Mouse (Mus musculus) frontal cortex, adult 2 months (tissue): Measurements from ENCODE around the gene Limch1. TPM values are rescaled to one million over a fixed set of nuclear protein-coding genes. Genes with fewer than 3 reads are reported as not detected.

Experiments
- DNase-seq, 2 experiments: peaks; one replicate each; pipeline ENCODE4 v3.0.0; 2022; ENCODE audit warnings: low spot score in 1 of 2; ENCODE audit errors: extremely low spot score in 1 of 2
- polyA plus RNA-seq: library from polyadenylated mRNA; depleted of rRNA; stranded (reverse); fragments of >200 nt; gene quantifications from 2 replicates; pipeline ENCODE4 v1.2.3, GENCODE M21; 2012

Limch1 gene
- polyA plus RNA-seq, 1 experiment = 83.3 TPM

GRCm38 (mm10) chr5:66782851-66783250 lies 37.2 kb downstream of the Limch1 start:
- DNase-seq = no peak

DNA sequence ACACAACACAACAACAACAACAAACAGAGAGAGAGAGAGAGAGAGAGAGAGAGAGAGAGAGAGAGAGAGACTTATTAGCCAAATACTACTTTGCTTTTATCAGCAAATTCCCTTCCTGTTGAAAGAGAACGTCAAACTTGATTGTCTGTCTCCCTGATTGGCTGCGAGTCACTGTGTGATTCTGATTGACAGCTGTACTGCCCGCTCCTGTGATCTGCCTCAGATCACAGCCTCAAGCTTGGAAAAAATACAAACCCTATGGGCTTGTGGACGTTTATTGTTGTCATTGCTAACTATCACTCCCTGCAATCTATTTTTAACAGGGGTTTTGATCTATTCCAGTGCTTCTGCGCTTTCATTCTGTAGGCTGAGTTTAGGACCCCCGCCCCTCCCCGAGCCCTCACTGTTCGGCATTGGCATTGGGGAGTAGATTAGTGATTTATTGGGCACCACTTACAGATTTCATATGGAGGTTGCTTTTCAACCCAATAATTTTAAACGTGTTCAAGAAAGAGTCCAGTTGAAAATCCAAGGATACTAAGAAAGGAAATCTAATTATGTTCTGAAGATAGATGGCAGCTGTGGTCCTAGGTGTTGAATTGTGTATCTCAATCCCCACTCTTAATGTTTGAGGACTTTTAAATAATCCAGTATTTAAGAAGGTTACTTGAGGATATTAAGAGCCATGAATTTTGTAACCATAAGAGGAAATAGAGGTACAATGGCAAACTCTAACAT lies 39.2 kb downstream of the Limch1 start:
- no peak for DNase-seq

- DNase-seq = no peak
These were observed 40.5 kb downstream of the Limch1 start for GRCm38 (mm10) chr5:66785995-66786620.

GRCm38 (mm10) chr5:66786621-66787061 lies 41.0 kb downstream of the Limch1 start:
- no peak for DNase-seq

DNA sequence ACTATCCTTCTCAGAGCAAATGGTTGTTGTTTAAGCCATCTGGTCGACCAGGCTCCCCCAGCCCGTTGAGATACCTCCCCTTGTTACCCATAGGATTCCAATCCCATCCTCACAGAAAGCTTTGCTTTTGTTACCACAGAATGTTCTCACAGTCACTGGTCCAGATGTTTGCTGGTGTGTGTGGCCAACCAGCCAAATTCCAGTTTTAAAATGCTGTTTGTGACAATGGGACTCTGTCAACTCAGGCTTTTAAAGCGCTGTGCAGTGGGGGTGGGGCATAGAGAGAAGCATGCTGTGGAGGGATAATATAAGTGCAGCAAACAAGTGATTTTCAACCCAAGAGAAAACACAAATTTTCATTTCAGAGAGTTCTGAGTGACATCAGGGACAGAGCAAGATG lies 43.4 kb downstream of the Limch1 start:
- DNase-seq = no peak

- DNase-seq = no peak
These were observed 45.5 kb downstream of the Limch1 start for GRCm38 (mm10) chr5:66791161-66791560.

DNA sequence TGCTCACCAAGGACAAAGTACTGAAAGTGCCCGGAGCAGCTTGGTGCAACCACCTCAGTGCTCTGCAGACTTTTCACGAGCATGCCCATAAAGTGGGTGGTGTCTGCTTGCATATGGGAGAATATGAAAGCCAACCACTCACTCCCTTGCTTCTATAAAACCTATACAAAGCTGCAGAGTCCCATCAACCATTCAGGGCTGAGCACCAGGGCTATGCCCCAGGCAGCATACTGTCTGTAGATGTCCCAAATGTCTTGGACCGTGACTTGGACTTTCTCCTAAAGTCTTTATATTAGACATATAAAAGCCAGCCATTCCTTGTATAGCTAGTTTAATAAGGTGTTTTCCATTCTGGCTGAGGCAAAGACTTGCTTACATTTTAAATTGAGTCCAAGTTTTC lies 47.6 kb downstream of the Limch1 start:
- no peak for DNase-seq

- DNase-seq = no peak
These were observed 51.7 kb downstream of the Limch1 start for GRCm38 (mm10) chr5:66797326-66797725.

GRCm38 (mm10) chr5:66798135-66798534 lies 52.5 kb downstream of the Limch1 start:
- no peak for DNase-seq

DNA sequence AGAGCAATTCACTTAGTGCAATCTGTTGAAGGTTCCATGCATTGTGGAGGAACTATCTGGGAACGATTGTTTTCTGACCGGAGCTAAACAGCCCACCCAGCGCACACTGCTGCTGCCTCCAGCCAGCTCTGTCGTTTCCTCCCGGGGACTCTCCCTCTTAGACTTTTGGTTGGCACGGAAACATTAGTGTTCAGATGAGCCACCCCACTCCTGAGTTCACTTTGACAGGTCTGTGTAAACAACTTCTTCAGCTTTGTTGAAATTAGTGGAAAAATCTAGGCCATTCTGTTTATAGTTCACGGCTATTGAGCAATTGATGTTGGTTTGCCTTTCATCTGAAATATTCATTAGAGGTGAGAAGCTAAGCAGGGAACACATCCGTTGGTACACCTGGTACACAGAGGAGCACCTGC lies 53.0 kb downstream of the Limch1 start:
- DNase-seq = peak in 1 of 2 experiments; percentile 22

- DNase-seq = no peak
These were observed 54.6 kb downstream of the Limch1 start for GRCm38 (mm10) chr5:66800243-66800642.

DNA sequence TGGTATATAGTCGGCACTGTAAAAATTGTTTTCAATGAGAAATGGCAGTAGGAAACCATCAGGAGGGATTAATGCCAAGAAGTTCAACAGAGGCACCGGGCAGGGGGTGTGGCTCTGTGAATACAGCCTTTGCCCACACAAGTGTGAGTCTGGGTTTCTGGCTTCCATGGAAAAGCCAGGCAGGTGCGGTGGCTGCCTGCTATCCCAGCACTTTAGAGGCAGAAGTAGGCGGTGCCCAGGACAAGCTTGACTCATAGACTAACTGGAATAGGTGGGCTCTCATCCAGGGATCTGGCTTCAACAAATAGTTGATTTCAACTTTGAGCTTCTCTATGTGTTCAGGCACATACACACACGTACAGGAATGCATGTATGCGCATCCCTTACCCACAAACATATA lies 55.4 kb downstream of the Limch1 start:
- DNase-seq = no peak

- DNase-seq = no peak
These were observed 56.6 kb downstream of the Limch1 start for GRCm38 (mm10) chr5:66802196-66802595.

DNA sequence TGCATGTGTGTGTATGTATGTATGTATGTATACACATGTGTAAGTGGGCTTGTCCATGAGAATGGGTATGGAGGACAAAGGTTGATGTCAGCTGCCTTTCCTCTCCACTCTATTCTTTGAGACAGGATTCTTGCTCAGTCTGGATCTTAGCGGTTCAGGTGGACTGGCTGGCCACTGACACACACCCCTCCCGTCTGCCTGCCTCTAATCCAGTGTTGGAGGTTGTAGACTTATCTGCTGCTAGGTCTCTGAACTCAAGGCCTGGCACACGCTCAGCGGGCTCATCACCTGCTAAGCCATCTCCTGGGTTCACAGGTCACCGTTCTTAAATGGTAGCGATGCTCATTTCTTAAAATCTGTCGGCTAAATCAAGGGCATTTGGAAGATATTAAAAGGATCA lies 60.7 kb downstream of the Limch1 start:
- DNase-seq = no peak

DNA sequence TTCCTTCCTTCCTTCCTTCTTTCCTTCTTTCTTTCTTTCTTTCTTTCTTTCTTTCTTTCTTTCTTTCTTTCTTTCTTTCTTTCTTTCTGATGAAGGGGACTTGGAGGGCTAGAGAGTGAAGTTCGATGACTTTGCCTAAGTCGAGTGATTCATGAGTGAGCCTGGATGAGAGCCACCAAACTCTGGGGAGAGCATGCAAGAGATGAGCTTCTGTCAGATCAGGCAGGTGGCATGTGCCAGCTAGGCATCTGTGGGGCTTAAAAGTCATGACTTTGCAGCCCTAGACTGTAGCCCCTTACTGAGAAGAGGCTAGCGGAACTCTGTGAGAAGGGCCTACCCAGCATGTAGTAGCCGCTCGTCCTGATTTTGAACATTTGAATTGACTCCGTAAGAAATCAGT lies 62.1 kb downstream of the Limch1 start:
- DNase-seq = no peak

- no peak for DNase-seq
These were observed 63.5 kb downstream of the Limch1 start for GRCm38 (mm10) chr5:66809016-66809570.

GRCm38 (mm10) chr5:66810396-66810795 lies 64.8 kb downstream of the Limch1 start:
- no peak for DNase-seq

- no peak for DNase-seq
These were observed 69.0 kb downstream of the Limch1 start for GRCm38 (mm10) chr5:66814674-66815073.

DNA sequence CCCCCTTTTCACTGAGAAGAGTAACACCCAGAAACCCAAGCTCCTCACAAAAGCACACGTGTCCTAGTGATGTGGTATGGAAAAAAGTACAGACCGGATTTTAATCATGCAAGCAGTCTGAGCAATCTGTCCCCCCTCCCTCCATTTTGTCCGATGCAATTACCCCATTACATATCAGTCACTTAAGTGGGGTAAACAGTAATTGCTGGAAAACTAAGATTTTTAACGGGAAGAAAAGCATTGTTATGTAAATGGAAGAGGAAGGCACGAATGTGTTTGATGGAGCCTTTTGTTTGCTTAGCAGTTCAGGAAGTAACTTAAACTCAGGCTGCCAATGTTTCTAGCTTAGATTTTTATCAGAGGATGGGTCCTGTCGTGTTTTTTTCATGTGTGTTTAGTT lies 70.2 kb downstream of the Limch1 start:
- no peak for DNase-seq

- no peak for DNase-seq
These were observed 71.1 kb downstream of the Limch1 start for GRCm38 (mm10) chr5:66816751-66817150.

GRCm38 (mm10) chr5:66817184-66817956 lies 71.7 kb downstream of the Limch1 start:
- DNase-seq = no peak
